Mouse (Mus musculus) layer of hippocampus, adult 18-20 months (tissue): Measurements from ENCODE around the gene Gpalpp1. TPM values are rescaled to one million over a fixed set of nuclear protein-coding genes. Genes with fewer than 3 reads are reported as not detected.

Source experiments
- DNase-seq, 2 experiments: peaks; one replicate each; pipeline ENCODE4 v3.0.0; 2022; ENCODE audit warnings: low spot score in 2 of 2
- total RNA-seq, 2 experiments: library from RNA; stranded (reverse); gene quantifications; 2 replicates each; pipeline ENCODE4 v1.2.3; 2021

The Gpalpp1 gene
- total RNA-seq, 2 experiments from 2014 or later, result 25.9 to 27.2 TPM

DNA sequence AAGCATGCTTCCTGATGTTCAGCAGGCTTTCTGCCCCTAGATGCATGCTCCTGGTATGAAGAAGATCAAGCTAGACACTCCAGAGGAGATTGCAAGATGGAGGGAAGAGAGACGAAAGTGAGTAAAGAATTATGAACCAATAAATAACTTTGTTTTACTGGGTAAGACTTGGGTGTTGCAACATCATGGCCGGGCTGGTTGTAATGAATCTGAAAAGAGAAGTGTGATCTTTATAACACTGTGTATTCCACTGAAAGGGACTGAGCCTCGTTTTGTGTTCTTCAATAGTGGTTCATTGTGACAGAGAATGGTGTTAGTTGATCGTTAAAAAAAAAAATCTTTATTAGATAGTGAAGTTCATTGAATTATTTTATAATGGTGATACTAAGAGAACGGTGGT lies 5.2 kb upstream of the Gpalpp1 start:
- no peak for DNase-seq

DNA sequence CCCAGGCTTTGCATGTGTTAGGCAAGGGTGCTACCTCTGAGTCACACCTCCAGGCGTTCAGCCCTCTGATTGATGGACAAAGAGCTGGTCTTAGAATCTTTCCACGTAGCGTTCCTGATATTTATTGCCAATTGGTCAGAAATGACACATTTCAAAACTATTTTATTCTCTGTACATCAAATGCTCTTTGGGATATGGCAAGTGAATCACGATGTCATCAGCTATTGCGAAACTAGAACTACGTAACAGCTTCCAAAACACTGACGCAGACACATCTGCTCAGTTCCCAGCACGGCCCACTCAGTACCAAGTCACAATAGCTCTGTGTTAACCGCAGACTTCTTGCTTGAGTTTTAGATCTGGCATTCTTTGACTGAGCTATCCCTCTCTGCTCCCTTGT lies 11.0 kb downstream of the Gpalpp1 start:
- peak in 1 of 2 experiments; percentile 44 for DNase-seq

DNA sequence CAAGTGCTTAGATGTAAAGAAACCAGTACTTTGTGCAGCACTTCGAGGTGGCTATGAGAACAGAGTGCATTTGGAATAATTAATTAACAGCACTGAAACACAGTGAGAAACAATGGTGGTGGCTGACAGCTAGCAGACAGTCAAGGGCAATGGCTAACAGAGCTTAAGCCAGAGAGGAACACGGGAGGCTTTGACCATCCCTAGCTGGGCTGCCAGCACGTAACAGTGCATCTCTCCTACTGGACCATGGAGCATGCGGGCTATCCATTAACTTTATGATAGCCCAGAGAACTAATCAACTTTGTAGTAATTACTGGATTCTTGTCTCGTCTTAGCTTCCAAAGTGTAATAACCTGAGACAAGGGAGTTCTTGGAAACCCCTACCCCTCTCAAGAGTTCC lies 12.7 kb downstream of the Gpalpp1 start:
- DNase-seq, result no peak

DNA sequence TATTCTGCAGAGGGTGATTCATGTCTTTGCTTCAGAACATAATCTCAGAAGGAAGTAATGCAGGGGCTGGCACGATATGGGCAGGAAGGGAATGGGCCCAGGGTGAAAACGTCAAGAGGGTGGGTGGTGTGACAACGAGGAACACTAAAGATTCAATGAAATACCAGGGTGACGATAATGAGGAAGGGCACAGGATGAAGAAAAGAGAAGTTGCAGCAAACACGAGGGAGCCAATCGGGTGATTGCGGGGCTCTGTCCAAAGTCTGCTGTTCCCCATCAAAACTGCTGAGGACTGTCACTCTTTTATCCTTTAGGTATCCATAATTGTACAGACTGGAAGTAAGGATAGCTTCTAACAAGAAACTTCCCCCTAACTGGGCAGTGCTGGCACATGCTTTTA lies 13.3 kb downstream of the Gpalpp1 start:
- no peak for DNase-seq

DNA sequence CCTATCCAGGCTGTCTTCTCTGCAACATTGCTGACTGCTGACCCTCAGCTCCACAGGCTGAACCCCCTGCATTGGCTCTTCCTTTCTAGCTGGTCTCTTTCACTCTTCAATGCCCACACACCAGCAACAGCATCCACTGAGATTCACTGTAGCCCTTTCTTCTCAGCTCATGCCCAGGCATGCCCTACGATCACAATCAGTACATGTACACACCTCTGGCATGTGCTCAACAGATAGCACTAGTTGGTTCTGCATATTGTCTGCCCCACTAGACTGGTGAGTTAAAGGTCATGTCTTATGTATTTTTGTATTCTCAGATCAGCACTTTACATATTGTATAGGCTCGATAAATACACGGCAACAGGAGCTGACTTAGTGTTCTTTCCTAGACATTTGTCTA lies 26.4 kb downstream of the Gpalpp1 start:
- DNase-seq, result no peak

DNA sequence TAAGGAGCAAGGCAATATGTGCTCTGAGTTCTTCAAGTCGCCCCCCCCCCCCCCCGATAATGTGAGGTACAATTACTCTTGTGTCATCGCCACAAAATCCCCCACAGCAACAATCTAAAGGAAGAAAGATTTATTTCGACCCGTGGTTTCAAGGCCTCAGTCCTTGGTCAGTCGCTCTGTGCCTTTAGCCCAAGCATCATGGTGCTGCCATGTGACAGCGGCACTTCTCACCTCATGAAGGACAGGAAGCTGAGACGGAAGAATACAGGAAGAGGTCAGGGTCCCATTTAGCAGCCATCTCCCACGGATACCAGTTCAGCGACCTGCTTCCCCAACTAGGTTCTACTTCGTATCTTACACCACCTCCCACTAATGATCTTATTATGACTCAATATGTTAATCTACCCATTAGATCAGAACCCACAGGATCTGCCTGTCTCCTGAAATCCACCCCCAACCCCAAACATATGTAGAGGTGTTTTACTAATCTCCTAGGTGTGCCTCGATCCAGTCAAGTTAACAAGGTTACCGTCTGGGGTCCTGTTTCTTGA lies 28.4 kb downstream of the Gpalpp1 start:
- DNase-seq, result no peak

DNA sequence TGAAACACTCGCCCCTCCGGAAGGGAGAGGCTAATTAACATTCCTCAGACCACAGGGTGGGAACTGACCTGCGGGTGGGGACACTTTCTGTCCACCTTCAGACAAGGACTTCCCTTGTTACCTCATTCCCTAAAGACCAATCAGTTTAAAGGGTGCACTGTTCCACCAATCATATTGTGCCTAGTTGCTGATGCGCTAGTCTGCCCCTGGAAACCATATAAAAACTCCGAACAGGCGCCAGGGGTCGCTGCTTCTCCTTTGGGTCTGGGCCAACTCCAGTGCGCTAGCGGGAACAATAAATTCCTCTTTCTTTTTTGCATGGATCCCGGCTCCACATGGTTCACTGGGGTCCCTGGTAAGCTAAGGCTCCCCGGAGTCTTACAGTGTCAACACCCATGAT lies 29.1 kb downstream of the Gpalpp1 start:
- DNase-seq, result no peak

DNA sequence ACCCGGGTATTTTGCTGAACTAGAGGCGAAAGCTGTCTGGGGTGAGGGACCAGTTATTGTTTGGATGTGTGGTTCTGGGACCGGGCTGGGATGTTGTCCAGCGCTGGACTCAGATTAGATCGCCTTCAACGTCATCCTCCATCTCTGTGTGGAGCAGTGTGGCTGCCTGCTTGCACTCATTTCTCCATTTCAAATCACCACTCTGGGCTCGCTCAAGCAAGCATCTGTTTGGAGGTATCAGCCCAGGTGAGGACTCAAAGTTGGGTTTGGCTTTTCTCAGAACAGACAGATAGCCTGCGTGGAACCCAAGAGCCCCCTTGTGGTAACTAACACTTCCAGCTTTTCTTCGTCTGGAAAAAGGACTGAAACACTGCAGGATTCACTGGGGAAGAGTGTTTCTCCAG lies 33.5 kb downstream of the Gpalpp1 start:
- peak; percentile 58 to 86 for DNase-seq

DNA sequence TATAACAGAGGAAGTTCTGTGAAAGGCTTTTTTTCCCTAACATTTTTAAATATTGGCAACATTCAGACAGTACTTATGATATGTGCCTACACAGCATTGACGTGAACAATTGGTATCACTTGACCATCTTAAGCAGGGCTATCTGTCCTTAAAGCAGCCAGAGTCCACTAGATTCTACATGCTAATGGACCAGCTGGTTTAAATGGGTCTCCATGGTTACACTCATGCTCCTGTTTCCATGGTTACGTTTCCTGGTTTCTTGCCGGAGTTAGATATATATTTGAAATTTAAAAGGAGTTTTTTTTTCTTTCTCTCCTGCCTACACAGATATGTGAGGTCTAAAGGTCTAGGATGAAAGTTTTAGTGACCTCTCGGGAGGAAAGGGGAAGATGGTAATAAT lies 34.0 kb downstream of the Gpalpp1 start:
- peak in 1 of 2 experiments; percentile 67 for DNase-seq

DNA sequence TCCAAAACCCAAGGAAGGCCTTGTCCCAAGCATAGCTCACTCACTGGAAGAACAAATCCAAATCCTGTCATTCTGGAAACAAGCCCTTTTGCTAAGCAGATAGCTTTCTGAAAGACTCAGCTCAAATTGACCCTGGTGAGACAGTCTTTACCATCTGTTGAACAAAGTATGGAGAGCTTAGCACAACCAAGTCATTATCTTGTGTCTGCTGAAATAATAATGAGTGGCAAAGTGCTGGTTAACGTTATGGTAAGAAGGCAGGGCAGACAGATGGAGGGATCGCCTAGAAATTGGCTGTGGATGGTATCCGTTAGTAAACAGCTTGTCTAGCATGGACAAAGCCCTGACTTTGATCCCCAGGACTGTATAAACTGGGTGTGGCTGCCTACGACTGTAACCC lies 34.8 kb downstream of the Gpalpp1 start:
- DNase-seq, result no peak

DNA sequence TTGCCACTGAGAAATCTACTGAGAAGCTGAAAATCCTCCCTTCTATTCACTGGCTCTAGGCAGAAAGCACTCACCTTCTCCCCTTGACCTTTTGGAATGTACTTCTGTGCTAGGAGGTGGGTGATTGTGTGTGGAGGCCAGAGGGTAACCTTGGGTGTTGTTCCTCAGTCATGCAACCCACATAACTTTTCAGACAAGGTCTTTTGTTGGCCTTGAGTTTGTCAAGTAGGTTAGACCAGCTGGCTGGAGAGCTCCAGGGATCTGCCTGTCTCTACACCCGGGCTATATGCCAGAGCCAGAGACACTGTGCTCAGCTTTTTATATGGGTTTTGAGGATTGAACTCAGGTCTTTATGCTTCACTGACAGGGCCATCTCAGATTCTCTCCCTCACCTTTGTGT lies 36.4 kb downstream of the Gpalpp1 start:
- no peak for DNase-seq

DNA sequence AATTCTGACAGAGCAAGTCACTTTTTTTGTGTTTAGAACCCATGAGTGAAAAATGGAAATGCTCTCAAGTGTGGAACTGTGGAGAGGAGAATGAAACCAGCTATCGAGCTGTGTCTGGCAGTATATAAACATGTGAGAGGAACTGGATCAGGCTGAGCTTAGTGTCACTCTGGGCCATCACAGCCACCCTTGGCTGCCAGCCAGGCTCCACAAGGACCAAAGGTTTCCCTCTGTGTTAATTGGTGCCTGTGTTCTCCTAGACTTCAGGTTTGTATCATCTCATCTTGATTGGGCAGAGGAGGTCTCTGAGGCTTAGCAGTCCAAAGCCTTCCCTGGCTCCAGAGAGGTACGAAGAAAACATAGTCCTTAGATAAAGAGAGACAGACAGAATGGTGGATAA lies 37.9 kb downstream of the Gpalpp1 start:
- DNase-seq, result no peak

DNA sequence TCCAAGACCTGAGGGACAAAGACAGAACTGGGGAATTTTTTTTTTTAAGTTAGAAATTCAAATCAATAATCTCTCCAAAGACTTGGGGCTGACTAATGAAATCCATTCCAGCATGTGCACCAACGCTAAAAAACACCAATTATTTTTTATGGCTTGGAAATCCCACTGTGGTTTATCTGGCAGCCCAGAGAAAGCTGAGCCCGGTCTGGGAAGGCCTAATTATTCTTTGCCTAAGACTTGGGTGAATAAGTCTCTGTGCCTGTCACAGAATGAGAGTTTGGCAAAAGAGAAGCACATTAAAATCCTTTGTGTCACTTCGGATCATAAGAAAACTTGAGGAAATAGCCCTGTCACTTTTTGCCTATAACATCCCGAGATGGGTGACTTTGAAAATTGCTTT lies 41.3 kb downstream of the Gpalpp1 start:
- DNase-seq, result no peak

DNA sequence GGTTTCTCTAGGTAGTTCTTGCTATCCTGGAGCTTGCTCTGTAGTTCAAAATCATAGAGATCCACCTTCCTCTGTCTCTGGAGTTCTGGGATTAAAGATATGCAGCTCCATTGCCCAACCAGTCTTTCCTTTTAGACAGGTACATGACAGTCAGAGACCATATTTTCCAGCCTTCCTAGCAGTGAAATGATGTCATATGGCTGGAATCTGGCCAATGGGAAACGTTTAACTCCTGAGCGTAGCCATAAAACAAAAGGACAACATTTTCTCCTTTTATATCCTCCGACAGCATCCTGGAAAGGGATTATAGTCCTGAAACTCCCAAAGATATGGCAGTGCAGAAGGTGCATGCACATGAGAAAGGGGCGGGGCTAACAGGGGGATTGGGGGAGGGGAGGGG lies 42.3 kb downstream of the Gpalpp1 start:
- DNase-seq, result no peak

DNA sequence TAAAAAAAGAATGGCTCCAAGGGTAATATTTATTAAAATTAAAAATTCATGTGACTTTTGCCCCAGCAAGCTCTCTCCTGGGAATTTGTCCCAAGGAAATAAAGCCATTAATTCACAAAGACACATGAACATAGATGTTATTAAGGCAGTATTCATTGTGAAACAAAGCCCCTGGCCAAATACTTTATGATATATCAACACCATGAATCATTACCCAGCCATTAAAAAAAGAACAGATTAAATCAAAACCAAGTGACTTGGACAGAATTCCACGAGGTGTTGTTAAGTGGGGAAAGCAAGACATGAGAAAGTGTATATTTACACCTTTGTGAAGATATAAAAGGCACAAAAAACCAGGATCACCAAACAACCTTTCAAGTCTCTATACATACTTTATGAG lies 43.3 kb downstream of the Gpalpp1 start:
- DNase-seq, result no peak

DNA sequence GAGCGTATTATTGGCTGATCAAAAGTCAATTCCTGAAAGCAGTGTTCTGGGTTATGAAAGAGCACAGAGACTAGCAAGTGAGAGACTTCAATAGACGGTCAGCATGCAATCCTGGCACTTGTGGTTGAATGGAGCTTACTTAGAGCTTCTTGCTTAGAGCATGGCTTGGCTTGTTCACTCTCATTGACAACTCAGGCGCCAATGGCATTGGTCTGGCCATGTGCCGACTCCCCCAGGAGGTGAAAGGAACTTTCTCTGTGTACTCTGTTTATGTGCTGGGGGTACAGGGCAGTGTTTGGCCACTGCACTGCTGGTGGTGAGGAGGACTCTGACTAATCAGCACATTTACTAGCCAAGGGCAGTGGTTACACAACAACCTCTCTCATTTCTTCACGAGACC lies 51.1 kb downstream of the Gpalpp1 start:
- DNase-seq, result no peak

DNA sequence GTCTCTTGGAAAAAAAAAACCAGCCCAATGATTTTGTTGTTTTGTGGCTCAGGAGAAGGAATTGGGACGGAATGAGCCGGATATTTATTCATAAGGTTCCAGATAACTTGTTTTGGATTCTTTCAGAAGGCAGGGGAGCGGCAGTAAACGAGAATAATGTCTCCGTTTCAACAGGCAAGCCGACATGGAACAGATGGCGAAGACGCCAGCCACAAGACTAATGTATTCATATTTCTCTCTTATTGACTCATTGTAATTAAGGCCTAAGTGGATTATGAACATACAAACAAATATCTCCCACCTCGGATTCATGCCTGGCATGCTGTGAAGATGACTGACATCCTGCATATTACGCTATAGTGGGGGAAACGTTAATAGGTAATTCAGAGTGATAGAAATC lies 56.8 kb downstream of the Gpalpp1 start:
- peak in 1 of 2 experiments; percentile 52 for DNase-seq

DNA sequence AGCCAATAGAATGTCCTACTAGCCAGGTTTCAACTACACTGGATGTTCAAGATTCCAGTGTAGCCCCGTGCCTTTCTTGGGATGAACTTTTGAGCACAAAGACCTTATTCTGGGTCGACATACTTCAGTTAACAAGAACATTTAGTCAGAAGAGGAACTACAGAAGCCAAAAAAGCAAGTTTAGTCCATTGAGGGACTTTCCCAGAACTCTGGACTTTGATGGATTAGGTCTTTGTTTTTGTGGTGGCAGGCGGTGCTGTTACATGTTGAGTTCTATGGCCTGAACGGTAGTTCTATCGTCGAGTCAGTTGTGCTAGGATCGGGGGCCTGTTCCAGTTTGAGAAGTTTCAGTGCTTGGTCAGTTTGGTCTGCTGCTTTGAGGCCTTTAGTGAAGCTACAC lies 58.6 kb downstream of the Gpalpp1 start:
- DNase-seq, result no peak

DNA sequence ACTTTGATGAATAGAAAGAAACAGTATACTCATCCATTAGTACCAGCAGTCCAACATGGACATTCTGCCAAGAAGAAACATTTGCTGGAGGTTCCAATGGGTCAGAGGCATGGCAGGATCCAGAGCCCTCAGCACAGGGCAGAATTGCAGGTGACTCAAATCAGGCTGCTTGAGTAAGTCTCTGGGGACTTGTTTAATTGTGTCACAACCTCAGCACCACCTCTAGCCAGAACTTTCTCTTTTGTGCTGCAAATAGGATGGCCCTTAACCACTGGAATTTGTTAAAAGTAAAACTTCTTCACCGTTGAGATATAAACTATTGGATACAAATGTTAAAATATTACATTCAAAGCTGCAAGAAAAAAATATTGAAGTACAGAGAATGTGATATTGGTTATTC lies 64.8 kb downstream of the Gpalpp1 start:
- DNase-seq, result no peak

DNA sequence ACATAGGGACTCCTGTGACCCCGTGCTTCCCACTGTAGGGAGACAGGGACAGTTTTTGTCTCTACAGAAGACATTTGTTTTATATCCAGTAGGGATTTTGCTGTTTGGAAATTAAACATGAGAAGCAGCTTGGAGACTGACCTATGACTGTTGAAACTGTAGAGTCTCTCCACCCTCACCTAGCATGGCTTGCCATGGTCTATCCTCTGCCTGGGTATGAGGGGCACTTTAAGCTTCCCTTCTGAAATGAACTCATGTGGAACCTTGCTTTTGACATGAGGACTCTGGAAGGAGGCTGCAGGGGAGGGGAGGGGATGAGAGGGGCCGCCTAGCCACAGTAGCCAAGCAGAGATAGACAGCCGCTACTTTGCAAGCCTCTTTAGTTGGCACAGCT lies 66.4 kb downstream of the Gpalpp1 start:
- DNase-seq, result no peak

DNA sequence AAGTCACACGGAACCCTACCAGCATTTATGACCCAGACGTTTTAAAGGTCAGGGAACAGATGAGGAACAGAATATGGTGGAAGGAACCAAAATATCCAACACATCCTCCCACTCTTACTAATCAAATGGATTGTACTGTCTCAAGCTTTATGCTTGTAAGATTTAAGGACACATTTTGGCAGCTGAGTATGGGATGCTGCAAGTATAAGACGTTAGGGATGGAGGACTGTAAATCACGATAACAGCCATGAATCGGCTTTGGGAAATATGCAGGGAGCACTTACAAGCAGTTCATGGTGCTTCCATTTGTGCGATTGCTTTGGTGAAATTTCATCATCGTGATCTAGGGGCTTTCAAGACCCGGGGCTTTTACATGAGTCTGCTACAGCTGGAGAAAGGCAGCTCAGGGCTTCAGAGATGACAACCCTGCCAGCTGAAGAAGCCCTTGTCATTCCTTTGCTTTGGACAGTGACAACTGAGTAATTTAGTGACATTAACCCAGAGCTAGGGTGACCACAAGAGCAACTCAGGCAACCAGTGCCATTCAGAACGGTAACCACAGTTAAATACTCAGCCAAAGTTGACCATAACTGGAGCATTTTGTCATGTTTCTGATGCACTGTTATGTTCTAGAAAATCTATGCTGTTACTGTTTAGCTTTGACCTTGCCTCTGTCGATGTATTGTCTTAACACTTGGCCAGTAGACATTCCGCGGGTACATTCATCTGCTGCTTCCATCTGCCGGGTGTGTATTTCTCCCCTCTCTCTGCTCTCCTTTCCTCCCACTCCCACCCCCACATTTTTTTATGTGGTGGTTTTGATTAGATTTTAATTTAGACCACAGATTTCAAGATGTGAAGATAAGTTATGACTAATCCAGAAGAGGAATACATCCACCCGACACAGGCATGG lies 67.1 kb downstream of the Gpalpp1 start:
- DNase-seq, result peak; percentile 55 to 81
